Mouse (Mus musculus): Measurements from ENCODE around the gene Ampd1. TPM values are rescaled to one million over a fixed set of nuclear protein-coding genes. Genes with fewer than 3 reads are reported as not detected.

The Ampd1 gene
- polyA plus RNA-seq, 1 experiment from 2014 or later = not detected

GRCm38 (mm10) chr3:103081051-103081450 is 7.2 kb downstream of the Ampd1 start:
- H3K9me3 ChIP-seq (replicated peaks) = no peaks in the 10 kb centered on the region
- no peaks in the 10 kb centered on the region for H3K4me1 ChIP-seq
- H3K4me3 ChIP-seq = no peak overlapping the region
- H3K9ac ChIP-seq = no peak overlapping the region
- no peaks in the 10 kb centered on the region for H3K27me3 ChIP-seq
- ATAC-seq (ENCODE audit: low FRiP score) = no peak
- no peak overlapping the region for H3K27ac ChIP-seq
- 49% methylated on average over 11 of the region's 11 CpGs for WGBS
- H3K4me2 ChIP-seq (replicated peaks) = no peak overlapping the region
- H3K36me3 ChIP-seq = no peaks in the 10 kb centered on the region

GRCm38 (mm10) chr3:103081861-103082453 is 8.1 kb downstream of the Ampd1 start:
- ATAC-seq (ENCODE audit: low FRiP score) = no peak
- WGBS = 82% methylated on average over 17 of the region's 17 CpGs
- no peak overlapping the region for H3K4me2 ChIP-seq (replicated peaks)
- H3K9ac ChIP-seq = no peak overlapping the region
- H3K27me3 ChIP-seq = no peaks in the 10 kb centered on the region
- H3K27ac ChIP-seq = no peak overlapping the region
- no peaks in the 10 kb centered on the region for H3K9me3 ChIP-seq (replicated peaks)
- H3K4me3 ChIP-seq = no peak overlapping the region
- H3K36me3 ChIP-seq = no peaks in the 10 kb centered on the region
- no peaks in the 10 kb centered on the region for H3K4me1 ChIP-seq

GRCm38 (mm10) chr3:103082761-103083160 is 8.9 kb downstream of the Ampd1 start:
- Histone ChIP-seq H3K4me2 (replicated peaks) (no peak overlapping the region), H3K4me3 (no peak overlapping the region), H3K4me1 (no peaks in the 10 kb centered on the region), H3K36me3 (no peaks in the 10 kb centered on the region), H3K27ac (no peak overlapping the region), H3K9me3 (replicated peaks) (no peaks in the 10 kb centered on the region), H3K27me3 (no peaks in the 10 kb centered on the region), H3K9ac (no peak overlapping the region)
- no peak for ATAC-seq (ENCODE audit: low FRiP score)
- 89% methylated on average over 5 of the region's 5 CpGs for WGBS

- Histone ChIP-seq H3K27me3 (no peaks in the 10 kb centered on the region), H3K9me3 (replicated peaks) (no peaks in the 10 kb centered on the region), H3K4me3 (no peak overlapping the region), H3K4me2 (replicated peaks) (no peak overlapping the region), H3K36me3 (no peaks in the 10 kb centered on the region), H3K9ac (no peak overlapping the region), H3K4me1 (no peaks in the 10 kb centered on the region), H3K27ac (no peak overlapping the region)
- ATAC-seq (ENCODE audit: low FRiP score) = no peak
- WGBS = 79% methylated on average over 3 of the region's 3 CpGs
Observed at GRCm38 (mm10) chr3:103085986-103086385, 12.2 kb downstream of the Ampd1 start.

- Histone ChIP-seq H3K4me1 (no peaks in the 10 kb centered on the region), H3K4me2 (replicated peaks) (no peak overlapping the region), H3K9me3 (replicated peaks) (no peaks in the 10 kb centered on the region), H3K27me3 (no peaks in the 10 kb centered on the region), H3K27ac (no peak overlapping the region), H3K4me3 (no peak overlapping the region), H3K9ac (no peak overlapping the region), H3K36me3 (no peaks in the 10 kb centered on the region)
- WGBS = 94% methylated on average over 2 of the region's 2 CpGs
- ATAC-seq (ENCODE audit: low FRiP score) = no peak
Observed at GRCm38 (mm10) chr3:103091753-103092152, 17.9 kb downstream of the Ampd1 start.

GRCm38 (mm10) chr3:103098662-103099061 is 24.8 kb downstream of the Ampd1 start:
- H3K27me3 ChIP-seq = peaks cover 22% of the 10 kb centered on the region

GRCm38 (mm10) chr3:103099667-103100066 is 25.9 kb downstream of the Ampd1 start:
- no peak for ATAC-seq (ENCODE audit: low FRiP score)
- Histone ChIP-seq H3K9me3 (replicated peaks) (no peaks in the 10 kb centered on the region), H3K4me3 (no peak overlapping the region), H3K4me1 (peaks cover 13% of the 10 kb centered on the region), H3K4me2 (replicated peaks) (no peak overlapping the region), H3K27ac (no peak overlapping the region), H3K36me3 (no peaks in the 10 kb centered on the region), H3K9ac (no peak overlapping the region), H3K27me3 (peaks cover 33% of the 10 kb centered on the region)
- WGBS = 83% methylated on average over 6 of the region's 6 CpGs

More at GRCm38 (mm10) chr3:103098662-103099061, 24.8 kb downstream of the Ampd1 start:
- Histone ChIP-seq H3K36me3 (no peaks in the 10 kb centered on the region), H3K9ac (no peak overlapping the region), H3K9me3 (replicated peaks) (no peaks in the 10 kb centered on the region), H3K4me2 (replicated peaks) (no peak overlapping the region), H3K27ac (no peak overlapping the region), H3K4me1 (peaks cover 13% of the 10 kb centered on the region), H3K4me3 (no peak overlapping the region)
- WGBS = 71% methylated on average over 23 of the region's 23 CpGs
- no peak for ATAC-seq (ENCODE audit: low FRiP score)

- peaks cover 36% of the 10 kb centered on the region for H3K27me3 ChIP-seq
- no peak overlapping the region for H3K9ac ChIP-seq
- no peak overlapping the region for H3K4me2 ChIP-seq (replicated peaks)
- no peaks in the 10 kb centered on the region for H3K36me3 ChIP-seq
- 56% methylated on average over 2 of the region's 2 CpGs for WGBS
- H3K4me1 ChIP-seq = peaks cover 13% of the 10 kb centered on the region
- no peak for ATAC-seq (ENCODE audit: low FRiP score)
- H3K4me3 ChIP-seq = no peak overlapping the region
- H3K27ac ChIP-seq = no peak overlapping the region
- H3K9me3 ChIP-seq (replicated peaks) = no peaks in the 10 kb centered on the region
Observed at GRCm38 (mm10) chr3:103100735-103101134, 26.9 kb downstream of the Ampd1 start.

- H3K27ac ChIP-seq = no peak overlapping the region
- WGBS = 71% methylated on average over 5 of the region's 5 CpGs
- H3K27me3 ChIP-seq = peaks cover 36% of the 10 kb centered on the region
- no peak overlapping the region for H3K4me3 ChIP-seq
- peaks cover 13% of the 10 kb centered on the region for H3K4me1 ChIP-seq
- ATAC-seq (ENCODE audit: low FRiP score) = no peak
- H3K36me3 ChIP-seq = no peaks in the 10 kb centered on the region
- H3K9ac ChIP-seq = no peak overlapping the region
- H3K4me2 ChIP-seq (replicated peaks) = no peak overlapping the region
- H3K9me3 ChIP-seq (replicated peaks) = no peaks in the 10 kb centered on the region
Observed at GRCm38 (mm10) chr3:103101194-103101593, 27.4 kb downstream of the Ampd1 start.

GRCm38 (mm10) chr3:103101909-103102308 is 28.1 kb downstream of the Ampd1 start:
- Histone ChIP-seq H3K27me3 (peaks cover 36% of the 10 kb centered on the region), H3K36me3 (no peaks in the 10 kb centered on the region), H3K4me3 (peak overlapping the region; percentile 66), H3K4me1 (peaks cover 13% of the 10 kb centered on the region), H3K9ac (peak overlapping the region; percentile 63; the same call in 1 of the 2 replicates), H3K27ac (no peak overlapping the region), H3K4me2 (replicated peaks) (peak overlapping the region; percentile 93), H3K9me3 (replicated peaks) (no peaks in the 10 kb centered on the region)
- ATAC-seq (ENCODE audit: low FRiP score) = peak; percentile 30
- WGBS = 4% methylated on average over 14 of the region's 14 CpGs

- no peaks in the 10 kb centered on the region for H3K9me3 ChIP-seq (replicated peaks)
- WGBS = 1% methylated on average over 72 of the region's 72 CpGs
- peaks cover 13% of the 10 kb centered on the region for H3K4me1 ChIP-seq
- peak within 1 kb of the TSS; percentile 63 for H3K9ac ChIP-seq
- no peaks in the 10 kb centered on the region for H3K36me3 ChIP-seq
- ATAC-seq (ENCODE audit: low FRiP score) = peak; percentile 93
- H3K27me3 ChIP-seq = peaks cover 36% of the 10 kb centered on the region
- H3K4me3 ChIP-seq = peak within 1 kb of the TSS; percentile 66
- peak within 1 kb of the TSS; percentile 93 for H3K4me2 ChIP-seq (replicated peaks)
- no peak within 1 kb of the TSS for H3K27ac ChIP-seq
Observed at GRCm38 (mm10) chr3:103102454-103103390, 28.9 kb downstream of the Ampd1 start, which contains the start of gene Dennd2c. Gene Dennd2c, plus strand, starts transcription at chr3:103102604.

GRCm38 (mm10) chr3:103107565-103108240 is 33.9 kb downstream of the Ampd1 start:
- peaks cover 6% of the 10 kb centered on the region for H3K4me1 ChIP-seq
- peaks cover 22% of the 10 kb centered on the region for H3K27me3 ChIP-seq
- H3K36me3 ChIP-seq = no peaks in the 10 kb centered on the region
- no peak for ATAC-seq (ENCODE audit: low FRiP score)
- no peaks in the 10 kb centered on the region for H3K9me3 ChIP-seq (replicated peaks)
- no peak overlapping the region for H3K4me2 ChIP-seq (replicated peaks)
- H3K27ac ChIP-seq = no peak overlapping the region
- no peak overlapping the region for H3K4me3 ChIP-seq
- 86% methylated on average over 7 of the region's 7 CpGs for WGBS
- no peak overlapping the region for H3K9ac ChIP-seq

Measured in hindbrain, embryonic 12.5 days (tissue).